Mouse (Mus musculus) intestine, postnatal 0 days (tissue): ENCODE measurements around the gene Rad1. TPM values are rescaled to one million over a fixed set of nuclear protein-coding genes. Genes with fewer than 3 reads are reported as not detected.
"Not testable (repeated sequence)": the region's sequence is repeated elsewhere in the genome, so short reads cannot be mapped to it uniquely, and the experiment has no call there.

ENCODE experiments used
- ATAC-seq: fragments of 200-750 bp; cut with Nextera tagmentation; 2 replicates; pipeline ENCODE4 v1.8.0; 2017; ENCODE audit warnings: mild to moderate bottlenecking, moderate TSS enrichment, moderate library complexity
- H3K27ac ChIP-seq: fragments of 300-500 bp; sonication (generic); 2 replicates; pipeline ENCODE4 v1.5.1; 2014; ENCODE audit warnings: mild to moderate bottlenecking, low read depth, low read length, moderate library complexity
- H3K27me3 ChIP-seq: fragments of 300-500 bp; sonication (generic); replicated peaks from 2 replicates; pipeline ENCODE4 v1.6.1; 2014; ENCODE audit warnings: low read length, mixed read lengths; ENCODE audit not compliant: control insufficient read depth, insufficient read depth
- H3K36me3 ChIP-seq: fragments of 300-500 bp; sonication (generic); 2 replicates; pipeline ENCODE4 v1.6.1; 2014; ENCODE audit warnings: mild to moderate bottlenecking, moderate library complexity; ENCODE audit not compliant: control insufficient read depth, insufficient read depth
- H3K4me1 ChIP-seq: fragments of 300-500 bp; sonication (generic); replicated peaks from 2 replicates; pipeline ENCODE4 v1.6.1; 2014; ENCODE audit warnings: antibody characterized with exemption, low read length, mixed read lengths; ENCODE audit not compliant: control insufficient read depth, insufficient read depth
- H3K4me2 ChIP-seq: fragments of 300-500 bp; sonication (generic); replicated peaks from 2 replicates; pipeline ENCODE4 v1.6.1; 2014; ENCODE audit warnings: low read depth, mild to moderate bottlenecking, moderate library complexity
- H3K4me3 ChIP-seq: fragments of 300-500 bp; sonication (generic); 2 replicates; pipeline ENCODE4 v1.5.1; 2014; ENCODE audit warnings: low read depth, low read length
- H3K9ac ChIP-seq: fragments of 300-500 bp; sonication (generic); 2 replicates; pipeline ENCODE4 v1.6.1; 2014; ENCODE audit warnings: mild to moderate bottlenecking, low read depth, low read length
- H3K9me3 ChIP-seq: fragments of 300-500 bp; sonication (generic); 2 replicates; pipeline ENCODE4 v1.6.1; 2016; ENCODE audit warnings: mixed run types; ENCODE audit not compliant: control insufficient read depth
- CTCF ChIP-seq: sonication (generic); IDR thresholded peaks from 2 replicates; pipeline ENCODE4 v1.5.1; 2016; ENCODE audit warnings: low read depth, mild to moderate bottlenecking, control low read depth, antibody characterized with exemption, moderate library complexity
- WGBS: fragments of 180-500 bp; shearing (Covaris S2); extraction: QIAGEN DNeasy Blood & Tissue Kit; methylation state at CpG from one replicate; pipeline ENCODE4 v1.1.7; 2014; 5-methylcytosine and 5-hydroxymethylcytosine counted together
- polyA plus RNA-seq: library from polyadenylated mRNA; unstranded; fragments of >200 nt; fragmentation: Nextera tagmentation; extraction: Ambion mirVana; gene quantifications from 2 replicates; pipeline ENCODE4 v1.2.1, GENCODE M21; 2015

Gene Rad1
- polyA plus RNA-seq, 1 experiment from 2014 or later: 13.1 TPM

DNA sequence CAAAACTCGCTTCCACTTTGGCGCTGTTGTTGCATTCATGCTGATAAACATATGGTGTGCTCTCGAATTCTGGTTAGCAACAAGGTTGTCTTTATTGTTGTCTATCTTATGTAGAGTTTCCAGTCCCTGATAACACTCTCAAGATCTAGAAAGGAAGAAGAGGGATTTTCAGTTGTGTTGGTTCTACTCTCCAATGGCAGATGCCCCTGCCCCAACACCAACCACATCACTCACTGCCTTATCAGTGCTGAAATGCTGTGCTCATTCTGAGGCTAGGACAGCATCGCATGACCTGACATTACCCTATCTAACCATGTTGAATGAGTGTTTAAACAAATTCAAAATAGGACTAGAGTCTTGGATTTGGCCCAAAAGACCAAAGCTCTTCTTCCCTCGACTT, 14.2 kb downstream of the Rad1 start:
- Histone ChIP-seq H3K36me3 (0 out of 2 replicates have a peak, but pooled peaks cover 6% of the 10 kb centered on the region), H3K4me1 (no peaks in the 10 kb centered on the region), H3K27me3 (no peaks in the 10 kb centered on the region), H3K4me2 (no peak overlapping the region), H3K9me3 (no peaks in the 10 kb centered on the region), H3K4me3 (no peak overlapping the region), H3K9ac (no peak overlapping the region), H3K27ac (no peak overlapping the region)
- 76% methylated on average over 5 of the region's 5 CpGs for WGBS
- TF ChIP-seq CTCF: no peak
- no peak for ATAC-seq

DNA sequence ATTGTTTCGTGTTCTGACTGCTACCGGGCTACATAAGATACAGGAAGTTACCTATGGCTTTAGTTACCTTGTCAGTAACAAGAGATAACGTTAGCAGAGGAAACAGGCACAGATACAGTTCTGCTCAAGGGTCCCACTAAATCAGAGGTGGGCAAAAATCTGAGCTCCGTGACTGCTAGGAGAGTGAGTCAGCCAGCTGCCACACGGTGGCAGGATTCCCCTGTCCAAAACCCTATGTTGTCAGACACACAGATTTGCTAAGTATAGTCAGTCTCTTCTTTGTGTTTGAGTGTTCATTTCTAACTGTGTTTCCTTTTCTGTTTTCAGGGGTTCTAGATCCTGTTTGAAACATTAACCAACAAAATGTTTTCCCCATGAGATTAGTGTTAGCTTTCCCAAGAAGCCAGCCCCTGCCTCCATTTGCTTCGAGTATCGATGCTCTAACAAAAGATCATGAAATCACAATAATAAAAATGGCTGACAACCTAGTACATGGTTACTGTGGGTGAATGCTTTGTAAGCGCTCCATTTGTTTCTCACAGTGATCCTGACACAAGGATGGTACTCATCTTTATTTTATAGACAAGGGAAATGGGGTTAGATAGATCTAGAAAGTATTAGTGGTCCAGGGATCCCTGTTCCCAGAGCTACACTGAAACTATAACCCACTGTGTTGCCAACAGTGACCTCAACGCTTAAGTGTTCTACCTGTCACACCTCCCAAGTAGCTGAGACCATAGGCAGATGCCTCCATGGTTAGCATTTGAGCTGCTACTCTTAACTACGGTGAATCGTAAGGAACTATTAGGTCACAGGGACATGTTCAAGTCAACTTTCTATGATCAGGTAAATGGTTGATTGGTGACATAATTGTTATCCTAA, 15.3 kb downstream of the Rad1 start:
- no peak for ATAC-seq
- peak; percentile 87 for TF ChIP-seq CTCF
- H3K4me1 ChIP-seq: no peaks in the 10 kb centered on the region
- no peak overlapping the region for H3K9ac ChIP-seq
- H3K36me3 ChIP-seq: 0 out of 2 replicates have a peak, but pooled peaks cover 3% of the 10 kb centered on the region
- no peak overlapping the region for H3K4me2 ChIP-seq
- H3K27ac ChIP-seq: no peak overlapping the region
- 55% methylated on average over 11 of the region's 11 CpGs for WGBS
- H3K27me3 ChIP-seq: no peaks in the 10 kb centered on the region
- no peaks in the 10 kb centered on the region for H3K9me3 ChIP-seq
- H3K4me3 ChIP-seq: no peak overlapping the region

DNA sequence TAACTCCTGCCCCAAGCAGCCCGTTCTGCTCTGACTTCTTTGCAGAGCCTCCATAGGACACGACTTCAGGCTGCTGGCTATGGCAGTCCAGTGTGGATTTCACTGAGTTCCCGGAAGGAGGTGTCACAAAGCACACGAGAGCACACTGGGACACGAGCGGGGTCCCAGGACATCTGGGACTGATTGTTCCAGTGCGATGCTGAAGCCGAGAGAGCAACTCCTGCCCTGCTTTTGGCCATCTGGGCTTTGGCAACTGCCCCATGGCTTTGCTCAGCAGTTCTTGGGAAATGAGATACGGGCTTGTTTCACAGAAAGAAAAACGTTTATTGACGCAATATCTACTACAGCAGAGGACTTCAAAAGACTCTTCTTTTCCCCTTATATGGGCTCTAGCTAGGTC, 20.3 kb downstream of the Rad1 start:
- no peaks in the 10 kb centered on the region for H3K36me3 ChIP-seq
- TF ChIP-seq CTCF: no peak
- no peak overlapping the region for H3K4me3 ChIP-seq
- H3K27me3 ChIP-seq: no peaks in the 10 kb centered on the region
- 73% methylated on average over 11 of the region's 11 CpGs for WGBS
- no peak overlapping the region for H3K4me2 ChIP-seq
- ATAC-seq: no peak
- H3K4me1 ChIP-seq: no peaks in the 10 kb centered on the region
- no peaks in the 10 kb centered on the region for H3K9me3 ChIP-seq
- H3K27ac ChIP-seq: no peak overlapping the region
- no peak overlapping the region for H3K9ac ChIP-seq

DNA sequence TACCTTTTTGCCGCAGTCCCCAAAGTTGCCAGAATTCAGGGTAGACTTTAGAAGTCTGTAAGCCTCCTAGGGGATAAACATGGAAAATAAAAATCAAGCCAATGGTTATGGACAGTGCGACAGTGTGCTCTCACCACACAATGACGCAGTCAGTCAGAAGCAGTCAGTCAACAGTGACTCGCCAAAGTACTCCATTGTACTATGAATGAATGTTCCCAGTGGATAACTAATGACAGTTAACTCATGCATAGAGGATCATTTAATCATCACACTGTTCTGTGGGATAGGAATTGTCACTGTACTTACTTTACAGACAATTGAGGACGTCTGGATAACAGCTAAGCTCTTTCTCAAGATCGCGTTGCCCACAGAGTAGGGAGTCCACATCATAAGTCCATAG, 29.3 kb downstream of the Rad1 start:
- no peak for ATAC-seq

DNA sequence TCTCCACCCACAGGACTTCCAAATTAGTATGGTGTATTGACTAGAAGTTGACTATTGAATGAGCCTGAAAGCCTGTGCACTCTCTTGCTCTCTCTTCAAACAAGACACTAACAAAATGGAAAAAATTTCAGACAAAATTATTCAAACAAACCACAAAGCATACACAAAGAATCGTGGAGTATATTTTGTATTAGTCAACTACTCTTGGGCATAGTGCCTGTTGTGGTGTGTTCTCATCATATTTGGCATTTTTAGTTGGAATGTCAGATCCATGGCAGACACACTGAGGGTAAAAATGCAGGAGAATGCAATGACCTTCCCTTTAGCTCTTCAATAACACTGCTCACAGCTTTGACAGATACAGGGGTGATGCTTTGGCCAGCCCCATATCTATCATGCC, 40.1 kb downstream of the Rad1 start:
- TF ChIP-seq CTCF: no peak
- H3K9ac ChIP-seq: no peak overlapping the region
- H3K9me3 ChIP-seq: no peaks in the 10 kb centered on the region
- H3K27ac ChIP-seq: no peak overlapping the region
- WGBS: 74% methylated on average over 1 of the region's 1 CpGs
- H3K36me3 ChIP-seq: no peaks in the 10 kb centered on the region
- no peak overlapping the region for H3K4me2 ChIP-seq
- no peaks in the 10 kb centered on the region for H3K4me1 ChIP-seq
- H3K4me3 ChIP-seq: no peak overlapping the region
- no peaks in the 10 kb centered on the region for H3K27me3 ChIP-seq
- no peak for ATAC-seq

More for the DNA sequence above, 29.3 kb downstream of the Rad1 start:
- Histone ChIP-seq H3K27ac (no peak overlapping the region), H3K9ac (no peak overlapping the region), H3K4me3 (no peak overlapping the region), H3K27me3 (no peaks in the 10 kb centered on the region), H3K4me1 (no peaks in the 10 kb centered on the region), H3K4me2 (no peak overlapping the region), H3K9me3 (no peaks in the 10 kb centered on the region), H3K36me3 (no peaks in the 10 kb centered on the region)
- WGBS: 84% methylated on average over 7 of the region's 7 CpGs
- TF ChIP-seq CTCF: no peak

DNA sequence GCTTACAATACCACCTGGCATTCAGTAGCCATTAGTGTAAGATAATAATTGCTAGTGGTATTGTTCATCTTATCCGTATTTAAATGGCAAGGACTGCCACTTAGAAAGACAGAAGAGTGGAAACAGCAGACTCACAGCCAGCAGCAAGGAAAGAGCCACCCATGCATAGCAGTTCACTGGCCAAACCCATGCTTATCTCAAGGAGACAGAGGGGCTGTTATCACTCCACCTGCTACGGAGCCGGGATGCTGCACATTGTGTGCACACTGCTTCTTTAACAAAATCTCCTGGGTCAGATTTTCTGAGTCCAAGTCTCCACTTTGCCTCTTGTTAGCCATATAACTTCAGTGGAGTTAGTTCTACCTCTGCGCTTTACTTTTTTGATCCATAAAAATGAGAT, 45.5 kb downstream of the Rad1 start:
- Histone ChIP-seq H3K9ac (no peak overlapping the region), H3K4me3 (no peak overlapping the region), H3K4me1 (no peaks in the 10 kb centered on the region), H3K4me2 (no peak overlapping the region), H3K9me3 (no peaks in the 10 kb centered on the region), H3K27ac (no peak overlapping the region), H3K36me3 (no peaks in the 10 kb centered on the region), H3K27me3 (no peaks in the 10 kb centered on the region)
- TF ChIP-seq CTCF: no peak
- no peak for ATAC-seq
- 75% methylated on average over 4 of the region's 4 CpGs for WGBS

DNA sequence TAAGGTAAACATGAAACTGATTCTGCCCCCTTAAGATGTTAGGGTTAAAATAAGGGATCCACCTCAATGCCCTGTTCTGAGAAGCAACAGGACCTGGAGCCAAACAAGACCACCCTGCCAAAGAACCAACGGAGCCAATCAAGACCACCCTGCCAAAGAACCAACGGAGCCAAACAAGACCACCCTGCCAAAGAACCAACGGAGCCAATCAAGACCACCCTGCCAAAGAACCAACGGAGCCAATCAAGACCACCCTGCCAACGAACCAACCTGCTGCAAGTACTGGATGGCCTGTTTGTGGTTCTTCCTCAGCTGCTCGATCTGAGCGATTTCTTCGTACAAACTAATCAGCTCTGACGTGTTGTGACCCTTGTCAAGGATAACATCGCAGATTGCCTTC, 47.5 kb downstream of the Rad1 start:
- not testable (repeated sequence) for ATAC-seq, H3K4me1 ChIP-seq

More for the DNA sequence above, 47.5 kb downstream of the Rad1 start:
- not testable (repeated sequence) for H3K9ac ChIP-seq, H3K27me3 ChIP-seq, H3K9me3 ChIP-seq, H3K4me3 ChIP-seq, H3K27ac ChIP-seq, H3K36me3 ChIP-seq, H3K4me2 ChIP-seq
- WGBS: 91% methylated on average over 10 of the region's 10 CpGs
